Mouse (Mus musculus) cerebellum, adult 2 months (tissue): ENCODE data around the gene C1s1.
"Not testable (repeated sequence)": the region's sequence is repeated elsewhere in the genome, so short reads cannot be mapped to it uniquely, and the experiment has no call there.

Experiments
- CTCF ChIP-seq: fragments of 200-500 bp; IDR thresholded peaks from 2 replicates; pipeline ENCODE4 v1.5.1; 2011; ENCODE audit warnings: low read depth, mild to moderate bottlenecking, control low read depth, low read length, moderate library complexity, borderline replicate concordance; ENCODE audit not compliant: insufficient read depth
- POLR2A ChIP-seq: fragments of 200-500 bp; IDR thresholded peaks from 2 replicates; pipeline ENCODE4 v1.6.1; 2011; ENCODE audit warnings: low read length, control low read depth, borderline replicate concordance; ENCODE audit not compliant: insufficient read depth

- not testable (repeated sequence) for TF ChIP-seq CTCF, POLR2A
Observed at GRCm38 (mm10) chr6:124561611-124562010, 19.5 kb upstream of the C1s1 start.
